Mouse (Mus musculus) intestine, embryonic 14.5 days (tissue): Measurements from ENCODE around the gene Dnajb1. TPM values are rescaled to one million over a fixed set of nuclear protein-coding genes. Genes with fewer than 3 reads are reported as not detected.

Experiments used
- ATAC-seq: fragments of 200-750 bp; cut with Nextera tagmentation; replicated peaks from 2 replicates; pipeline ENCODE4 v1.8.0; 2017; ENCODE audit warnings: low read depth, moderate number of reproducible peaks, moderate TSS enrichment, moderate library complexity; ENCODE audit not compliant: low FRiP score, low TSS enrichment
- DNase-seq: peaks from one replicate; pipeline ENCODE4 v3.0.0-alpha.2; 2018; ENCODE audit warnings: low spot score
- H3K27ac ChIP-seq: fragments of 300-500 bp; sonication (generic); 2 replicates; pipeline ENCODE4 v1.5.1; 2014; ENCODE audit warnings: low read depth, mild to moderate bottlenecking, control low read depth
- H3K27me3 ChIP-seq: fragments of 300-500 bp; sonication (generic); replicated peaks from 2 replicates; pipeline ENCODE4 v1.6.1; 2014; ENCODE audit warnings: low read length, control low read depth; ENCODE audit not compliant: control insufficient read depth, insufficient read depth
- H3K36me3 ChIP-seq: fragments of 300-500 bp; sonication (generic); 2 replicates; pipeline ENCODE4 v1.6.1; 2014; ENCODE audit warnings: low read length, control low read depth; ENCODE audit not compliant: control insufficient read depth, insufficient read depth
- H3K4me1 ChIP-seq: fragments of 300-500 bp; sonication (generic); replicated peaks from 2 replicates; pipeline ENCODE4 v1.6.1; 2014; ENCODE audit warnings: low read length, control low read depth, mixed read lengths; ENCODE audit not compliant: control insufficient read depth, insufficient read depth
- H3K4me2 ChIP-seq: fragments of 300-500 bp; sonication (generic); 2 replicates; pipeline ENCODE4 v1.6.1; 2014; ENCODE audit warnings: low read length
- H3K4me3 ChIP-seq: fragments of 300-500 bp; sonication (generic); 2 replicates; pipeline ENCODE4 v1.5.1; 2014; ENCODE audit warnings: low read depth, low read length, control low read depth, mixed read lengths
- H3K9ac ChIP-seq: fragments of 300-500 bp; sonication (generic); 2 replicates; pipeline ENCODE4 v1.6.1; 2014; ENCODE audit warnings: mild to moderate bottlenecking, low read length
- H3K9me3 ChIP-seq: fragments of 300-500 bp; sonication (generic); 2 replicates; pipeline ENCODE4 v1.6.1; 2016; ENCODE audit warnings: low read length, control low read depth; ENCODE audit not compliant: control insufficient read depth
- WGBS: fragments of 180-500 bp; shearing (Covaris S2); extraction: QIAGEN DNeasy Blood & Tissue Kit; methylation state at CpG from one replicate; pipeline ENCODE4 v1.1.7; 2014; 5-methylcytosine and 5-hydroxymethylcytosine counted together
- polyA plus RNA-seq: library from polyadenylated mRNA; unstranded; fragments of >200 nt; fragmentation: Nextera tagmentation; extraction: Ambion mirVana; gene quantifications from 2 replicates; pipeline ENCODE4 v1.2.1, GENCODE M21; 2014

Gene Dnajb1
- polyA plus RNA-seq, 1 experiment from 2014 or later, result 46.5 TPM

GRCm38 (mm10) chr8:83660545-83660944 lies 52.6 kb downstream of the Dnajb1 start:
- H3K9ac ChIP-seq, result no peak overlapping the region
- H3K4me1 ChIP-seq, result peaks cover 47% of the 10 kb centered on the region
- H3K9me3 ChIP-seq, result no peaks in the 10 kb centered on the region
- peaks cover 26% of the 10 kb centered on the region for H3K36me3 ChIP-seq
- WGBS, result 10% methylated on average over 8 of the region's 8 CpGs
- no peaks in the 10 kb centered on the region for H3K27me3 ChIP-seq
- DNase-seq (no peak), ATAC-seq (no peak)
- H3K4me2 ChIP-seq, result peak overlapping the region; percentile 43
- peak overlapping the region; percentile 70; the same call in 1 of the 2 replicates for H3K27ac ChIP-seq
- H3K4me3 ChIP-seq, result 0 out of 2 replicates have a peak overlapping the region, but pooled peaks have one; percentile 13

GRCm38 (mm10) chr8:83660995-83661680 lies 53.1 kb downstream of the Dnajb1 start:
- ATAC-seq, result 0 out of 2 replicates have a peak, but pooled peaks have one; percentile 20
- Histone ChIP-seq H3K9me3 (no peaks in the 10 kb centered on the region), H3K4me3 (peak overlapping the region; percentile 13; the same call in 1 of the 2 replicates), H3K27me3 (no peaks in the 10 kb centered on the region), H3K4me2 (peak overlapping the region; percentile 43), H3K27ac (peak overlapping the region; percentile 70), H3K9ac (peak overlapping the region; percentile 33), H3K36me3 (peaks cover 22% of the 10 kb centered on the region), H3K4me1 (peaks cover 53% of the 10 kb centered on the region)
- WGBS, result 12% methylated on average over 22 of the region's 22 CpGs
- peak; percentile 73 for DNase-seq

Other genes starting within 250 kb of the Dnajb1 start
- 0.58 and 0.75 TPM in 2 replicates for gene Clgn, start 218.3 kb upstream of the Dnajb1 start, polyA plus RNA-seq
- gene Scoc, start 149.8 kb upstream of the Dnajb1 start, polyA plus RNA-seq, result 92.4 and 101 TPM in 2 replicates
- gene Olfr370, start 72.4 kb upstream of the Dnajb1 start, polyA plus RNA-seq, result not detected in 2 replicates
- 364 and 372 TPM in 2 replicates for gene Ndufb7, start 41.5 kb upstream of the Dnajb1 start, polyA plus RNA-seq
- gene Tecr, start 222 bp upstream of the Dnajb1 start, polyA plus RNA-seq, result 660 and 684 TPM in 2 replicates
- gene Gipc1, start 44.5 kb downstream of the Dnajb1 start, polyA plus RNA-seq, result 158 and 160 TPM in 2 replicates
- gene Ptger1, start 58.5 kb downstream of the Dnajb1 start, polyA plus RNA-seq, result 1.3 and 2.0 TPM in 2 replicates
- gene Pkn1, start 91.0 kb downstream of the Dnajb1 start, polyA plus RNA-seq, result 28.5 and 31.5 TPM in 2 replicates
- 220 and 222 TPM in 2 replicates for gene Ddx39, start 107.0 kb downstream of the Dnajb1 start, polyA plus RNA-seq
- 40.2 and 41.4 TPM in 2 replicates for gene Adgre5, start 133.1 kb downstream of the Dnajb1 start, polyA plus RNA-seq